Mouse (Mus musculus): ENCODE data around the gene Rps6kb2.
A peak's percentile ranks its signal among the peaks of the same experiment; 100 is the strongest.
"Not testable (repeated sequence)": the region's sequence is repeated elsewhere in the genome, so short reads cannot be mapped to it uniquely, and the experiment has no call there.

The Rps6kb2 gene

GRCm38 (mm10) chr19:4137913-4138312 lies 25.2 kb downstream of the Rps6kb2 start:
- no peak for DNase-seq

- no peak for DNase-seq
These were observed 26.7 kb downstream of the Rps6kb2 start for GRCm38 (mm10) chr19:4136463-4136862.

- not testable (repeated sequence) for DNase-seq
These were observed 27.2 kb downstream of the Rps6kb2 start for GRCm38 (mm10) chr19:4135963-4136345.

- DNase-seq, result not testable (repeated sequence)
These were observed 27.8 kb downstream of the Rps6kb2 start for GRCm38 (mm10) chr19:4135229-4135962.

GRCm38 (mm10) chr19:4134354-4134753 lies 28.8 kb downstream of the Rps6kb2 start:
- DNase-seq, result no peak

- DNase-seq, result no peak
These were observed 31.4 kb downstream of the Rps6kb2 start for GRCm38 (mm10) chr19:4131768-4132167.

- DNase-seq, result no peak
These were observed 32.1 kb downstream of the Rps6kb2 start for GRCm38 (mm10) chr19:4131075-4131474.

- no peak for DNase-seq
These were observed 33.0 kb downstream of the Rps6kb2 start for GRCm38 (mm10) chr19:4130106-4130505.

GRCm38 (mm10) chr19:4129462-4129861 lies 33.7 kb downstream of the Rps6kb2 start:
- no peak for DNase-seq

- DNase-seq, result peak; percentile 40 to 48
These were observed 36.2 kb downstream of the Rps6kb2 start for GRCm38 (mm10) chr19:4126759-4127495.

- peak; percentile 99 to 100 for DNase-seq
These were observed 37.1 kb downstream of the Rps6kb2 start, which contains the start of gene Aip for GRCm38 (mm10) chr19:4125741-4126696. TSS of gene Aip (minus strand) at chr19:4125858.

- not testable (repeated sequence) for DNase-seq
These were observed 37.9 kb downstream of the Rps6kb2 start for GRCm38 (mm10) chr19:4125268-4125667.

- no peak for DNase-seq
These were observed 38.7 kb downstream of the Rps6kb2 start for GRCm38 (mm10) chr19:4124432-4124831.

GRCm38 (mm10) chr19:4122411-4123370 lies 40.5 kb downstream of the Rps6kb2 start:
- DNase-seq, result no peak

GRCm38 (mm10) chr19:4121896-4122295 lies 41.3 kb downstream of the Rps6kb2 start:
- not testable (repeated sequence) for DNase-seq

- DNase-seq, result peak; percentile 99
These were observed 41.9 kb downstream of the Rps6kb2 start for GRCm38 (mm10) chr19:4121097-4121805.

- DNase-seq, result no peak
These were observed 42.7 kb downstream of the Rps6kb2 start for GRCm38 (mm10) chr19:4120496-4120895.

- DNase-seq, result no peak
These were observed 43.3 kb downstream of the Rps6kb2 start for GRCm38 (mm10) chr19:4119716-4120487.

GRCm38 (mm10) chr19:4118350-4118749 lies 44.8 kb downstream of the Rps6kb2 start:
- no peak for DNase-seq

- peak; percentile 35 to 59 for DNase-seq
These were observed 46.1 kb downstream of the Rps6kb2 start for GRCm38 (mm10) chr19:4117006-4117405.

All from kidney, postnatal 4 days (tissue).